Mouse (Mus musculus) ES-E14 (cell line): ENCODE data around the gene Six6.

ENCODE experiments used
- CHD2 ChIP-seq: IDR thresholded peaks from 2 replicates; pipeline ENCODE4 v1.6.1; 2014; ENCODE audit warnings: mild to moderate bottlenecking, low read depth, low read length, inconsistent platforms
- MAFK ChIP-seq: IDR thresholded peaks from 2 replicates; pipeline ENCODE4 v1.6.1; 2014; ENCODE audit warnings: mild to moderate bottlenecking, low read depth, low read length, inconsistent platforms; ENCODE audit not compliant: insufficient read depth
- ZC3H11A ChIP-seq: IDR thresholded peaks from 2 replicates; pipeline ENCODE4 v1.6.1; 2012; ENCODE audit warnings: low read depth, mild to moderate bottlenecking, inconsistent platforms, low read length, borderline replicate concordance
- ZNF384 ChIP-seq: IDR thresholded peaks from 2 replicates; pipeline ENCODE4 v1.6.1; 2012; ENCODE audit warnings: low read depth, low read length, inconsistent platforms

GRCm38 (mm10) chr12:72945301-72946063 lies 5.8 kb downstream of the Six6 start:
- no peak for TF ChIP-seq ZNF384
- TF ChIP-seq ZC3H11A = no peak
- TF ChIP-seq CHD2 = no peak
- no peak for TF ChIP-seq MAFK
